Mouse (Mus musculus) lung, adult 2 months (tissue): ENCODE results near the gene Troap.

Experiments
- CTCF ChIP-seq: fragments of 200-500 bp; IDR thresholded peaks from 2 replicates; pipeline ENCODE4 v1.5.1; 2011; ENCODE audit warnings: mild to moderate bottlenecking, low read length, control low read depth; ENCODE audit not compliant: insufficient read depth
- POLR2A ChIP-seq: fragments of 200-500 bp; IDR thresholded peaks from 2 replicates; pipeline ENCODE4 v1.6.1; 2011; ENCODE audit warnings: low read depth, mild to moderate bottlenecking, control low read depth, low read length, borderline replicate concordance; ENCODE audit errors: extremely low read depth

- TF ChIP-seq CTCF (no peak), POLR2A (no peak)
Observed at GRCm38 (mm10) chr15:99112843-99113395, 38.5 kb downstream of the Troap start.
